Comparison of ENCODE assay signal across 11 mouse cellular contexts in the genomic region with DNA sequence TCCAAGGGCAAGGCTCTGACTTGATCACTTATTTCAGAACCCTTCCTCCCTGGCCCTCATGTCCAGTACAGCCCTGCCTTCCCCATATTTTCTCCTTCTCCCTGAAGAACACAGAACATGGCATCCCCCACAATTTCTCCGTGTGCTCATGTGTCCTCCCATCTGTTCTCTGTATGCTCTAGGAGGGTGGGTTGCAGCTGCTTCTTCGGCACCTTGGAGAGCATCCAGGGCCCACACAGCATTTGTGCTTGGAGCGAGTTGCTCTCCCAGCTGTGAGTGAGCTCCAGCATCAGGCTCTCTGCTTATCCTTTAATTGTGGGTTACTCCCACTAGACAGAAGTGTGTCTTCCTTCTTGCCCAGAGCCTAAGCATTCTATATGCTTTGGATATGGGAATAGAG.
DNase-seq lines count a peak whose midpoint lies in the region; ATAC-seq and TF ChIP-seq lines count a peak whose summit lies in the region.
"Had no signal": no experiment of that assay in that cellular context is flagged by ENCODE, and none has a peak within 500 bp of the region (broad histone marks: within the 10 kb centered on the region; RNA-seq: fewer than 3 reads in every experiment).

No protein-coding gene starts in this region.

- H3K4me2 ChIP-seq in neural tube, embryonic 13.5 days = no peak overlapping the region
- no peak overlapping the region for H3K4me2 ChIP-seq in neural tube, embryonic 15.5 days
- H3K4me2 ChIP-seq: intestine, embryonic 15.5 days had no signal

- H3K9me3 ChIP-seq in neural tube, embryonic 13.5 days = no peaks in the 10 kb centered on the region
- H3K9me3 ChIP-seq in neural tube, embryonic 15.5 days (replicated peaks) = no peaks in the 10 kb centered on the region
- H3K9me3 ChIP-seq: intestine, embryonic 15.5 days had no signal

- H3K36me3 ChIP-seq in neural tube, embryonic 13.5 days = no peaks in the 10 kb centered on the region
- H3K36me3 ChIP-seq in neural tube, embryonic 15.5 days = no peaks in the 10 kb centered on the region
- H3K36me3 ChIP-seq: intestine, embryonic 15.5 days had no signal

- no peak overlapping the region for H3K4me3 ChIP-seq in neural tube, embryonic 13.5 days
- H3K4me3 ChIP-seq in neural tube, embryonic 15.5 days (replicated peaks) = no peak overlapping the region
- H3K4me3 ChIP-seq in left cerebral cortex, adult 2 months = no peak overlapping the region
- H3K4me3 ChIP-seq: erythroblast, embryonic 14.5 days; intestine, embryonic 15.5 days had no signal

- H3K27me3 ChIP-seq in neural tube, embryonic 13.5 days = no peaks in the 10 kb centered on the region
- no peaks in the 10 kb centered on the region for H3K27me3 ChIP-seq in neural tube, embryonic 15.5 days (replicated peaks)
- H3K27me3 ChIP-seq: intestine, embryonic 15.5 days had no signal

- H3K9ac ChIP-seq in neural tube, embryonic 13.5 days = no peak overlapping the region
- no peak overlapping the region for H3K9ac ChIP-seq in neural tube, embryonic 15.5 days (replicated peaks)
- H3K9ac ChIP-seq: intestine, embryonic 15.5 days had no signal

- ATAC-seq in neural tube, embryonic 13.5 days (ENCODE audit: low read depth) = no peak
- no peak for ATAC-seq in neural tube, embryonic 15.5 days (ENCODE audit: low FRiP score)
- no peak for ATAC-seq in CD4-positive, CD25-positive, alpha-beta regulatory T cell, adult 4 months
- no peak for ATAC-seq in megakaryocyte progenitor cell, adult 5-6 weeks (replicated peaks; ENCODE audit: poor library complexity)
- ATAC-seq: intestine, embryonic 15.5 days had no signal

- 38% methylated on average over 3 of the region's 3 CpGs for WGBS in neural tube, embryonic 13.5 days
- 48% methylated on average over 3 of the region's 3 CpGs for WGBS in neural tube, embryonic 15.5 days

- intact Hi-C loops in gastrocnemius, postnatal 14 days (cut with DNase I; ENCODE audit: low total_unique reads) = no loop called here
- intact Hi-C loops in gastrocnemius, postnatal 36 days (cut with DNase I) = no loop called here
- intact Hi-C loops in left cerebral cortex, adult 2 months (cut with DNase I) = loop anchor here (1.0 to 5.0 kb wide), 7 partner anchors 74 to 594 kb away; a partner anchor contains a TSS

- peak; percentile 58 for DNase-seq in gastrocnemius, postnatal 14 days
- DNase-seq in gastrocnemius, postnatal 36 days = no peak
- DNase-seq in left cerebral cortex, adult 2 months (ENCODE audit: extremely low spot score in 1 of 2, low spot score in 2 of 2) = peak; percentile 33 to 56
- DNase-seq in cerebellum, adult 18-20 months = no peak
- DNase-seq: lung, adult 2 months had no signal

- TF ChIP-seq CTCF in left cerebral cortex, adult 2 months (IDR thresholded peaks at IDR 0.05) = no peak

- H3K27ac ChIP-seq in neural tube, embryonic 13.5 days (replicated peaks) = peak overlapping the region; percentile 38; the same call in 1 of the 2 replicates
- no peak overlapping the region for H3K27ac ChIP-seq in neural tube, embryonic 15.5 days (replicated peaks)
- peak overlapping the region; percentile 67; the same call in 1 of the 2 replicates for H3K27ac ChIP-seq in left cerebral cortex, adult 2 months
- H3K27ac ChIP-seq: intestine, embryonic 15.5 days had no signal

- peaks cover 19% of the 10 kb centered on the region for H3K4me1 ChIP-seq in neural tube, embryonic 13.5 days (replicated peaks)
- peaks cover 10% of the 10 kb centered on the region for H3K4me1 ChIP-seq in neural tube, embryonic 15.5 days
- H3K4me1 ChIP-seq: intestine, embryonic 15.5 days had no signal

Comparison
In these comparisons a context has a peak if more than half of its experiments do, and no peak if none do; other contexts are left out.
1. DNase-seq: peak in gastrocnemius, postnatal 14 days (single experiment) and left cerebral cortex, adult 2 months (2 of 2); none in gastrocnemius, postnatal 36 days (0 of 2) and cerebellum, adult 18-20 months (0 of 2).